Mouse (Mus musculus) splenic B cell, adult 2 months (primary cell): Measurements from ENCODE around the gene Cenpj.

Source experiments
- DNase-seq: peaks from one replicate; pipeline ENCODE4 v3.0.0-alpha.2; 2011; ENCODE audit warnings: low read depth, low spot score
- H3K27me3 ChIP-seq: 2 replicates; pipeline ENCODE4 v1.6.1; 2012; ENCODE audit warnings: mild to moderate bottlenecking, low read length, moderate library complexity, mixed read lengths; ENCODE audit not compliant: control insufficient read depth, poor library complexity, insufficient read depth, severe bottlenecking
- H3K36me3 ChIP-seq: 2 replicates; pipeline ENCODE4 v1.6.1; 2012; ENCODE audit warnings: mild to moderate bottlenecking, low read length, moderate library complexity, mixed read lengths; ENCODE audit not compliant: control insufficient read depth, poor library complexity, insufficient read depth, severe bottlenecking

Gene Cenpj

DNA sequence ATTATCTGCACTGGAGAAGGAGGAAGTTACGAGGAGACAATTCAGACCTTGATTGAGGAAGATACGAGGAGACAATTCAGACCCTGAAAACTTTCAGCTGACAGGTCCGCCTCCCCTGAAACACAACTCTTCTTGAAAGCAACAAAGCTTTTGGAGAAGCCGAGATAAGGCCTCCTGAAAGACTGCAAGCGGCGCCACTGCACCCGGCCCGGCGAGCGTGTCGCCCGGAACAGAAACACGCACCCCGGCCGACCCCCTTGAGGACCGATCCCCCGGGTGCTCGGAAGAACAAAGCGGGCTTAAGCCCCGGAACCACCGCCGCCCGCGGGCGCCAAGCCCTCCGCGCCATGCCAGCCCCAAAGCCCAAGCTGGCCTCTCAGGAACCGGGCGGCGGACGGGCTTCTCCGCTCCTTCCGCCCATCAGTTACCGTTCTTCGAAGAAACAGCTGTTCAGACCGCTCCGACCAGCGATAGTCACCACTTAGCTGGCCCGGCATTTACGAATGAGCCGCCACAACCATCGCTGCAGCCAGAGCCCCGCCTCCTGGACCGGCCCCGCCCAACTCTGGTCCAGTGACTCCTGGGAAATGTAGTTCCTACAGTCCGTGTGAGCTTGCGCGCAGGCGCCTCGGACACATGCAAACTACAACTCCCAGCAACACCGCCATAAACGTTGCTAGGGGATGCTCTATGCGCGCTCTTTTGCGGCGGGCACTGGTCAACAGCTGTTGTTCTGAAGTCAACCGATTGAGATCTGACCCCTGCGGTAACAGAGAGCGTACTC lies 3.7 kb downstream of the Cenpj start:
- no peaks in the 10 kb centered on the region for H3K36me3 ChIP-seq
- H3K27me3 ChIP-seq, result no peaks in the 10 kb centered on the region
- DNase-seq, result peak; percentile 97

DNA sequence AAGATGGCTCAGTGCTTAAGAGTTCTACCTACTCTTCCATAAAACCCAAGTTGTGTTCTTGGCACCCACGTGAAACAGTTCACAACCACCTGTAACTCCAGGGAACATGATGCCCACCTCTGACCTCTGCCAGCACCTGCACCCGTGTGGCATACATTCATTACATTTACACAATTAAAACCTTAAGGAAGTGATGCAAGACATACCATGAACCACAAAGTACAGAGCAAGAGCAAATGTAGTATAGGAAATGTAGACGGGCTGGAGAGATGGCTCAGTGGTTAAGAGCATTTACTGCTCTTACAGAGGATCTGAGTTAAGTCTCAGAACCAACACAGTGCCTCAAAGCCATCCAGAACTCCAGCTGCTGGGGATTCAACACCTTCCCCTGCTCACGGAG lies 6.2 kb downstream of the Cenpj start:
- Histone ChIP-seq H3K27me3 (no peaks in the 10 kb centered on the region), H3K36me3 (no peaks in the 10 kb centered on the region)
- no peak for DNase-seq

DNA sequence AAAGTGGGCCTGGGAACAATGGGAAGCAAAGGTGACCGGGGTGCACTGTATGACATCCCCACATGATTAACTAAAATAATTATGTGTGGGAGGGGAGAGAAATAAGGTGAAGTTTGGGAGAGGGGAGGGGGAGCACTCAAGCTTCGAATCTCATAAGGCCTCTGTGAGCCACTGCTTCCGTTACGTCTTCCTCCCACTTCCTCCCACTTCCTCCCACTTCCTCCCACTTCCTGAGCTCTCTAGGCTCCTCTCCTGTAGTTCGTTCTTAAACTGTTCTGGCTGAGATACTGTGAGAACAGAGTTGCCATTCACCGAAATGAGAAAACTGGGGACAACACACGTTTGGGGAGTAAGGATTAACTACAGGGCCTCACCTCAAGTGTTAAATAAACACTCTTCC lies 7.7 kb downstream of the Cenpj start:
- H3K36me3 ChIP-seq, result 0 out of 2 replicates have a peak, but pooled peaks cover 3% of the 10 kb centered on the region
- peak; percentile 12 for DNase-seq
- H3K27me3 ChIP-seq, result no peaks in the 10 kb centered on the region

DNA sequence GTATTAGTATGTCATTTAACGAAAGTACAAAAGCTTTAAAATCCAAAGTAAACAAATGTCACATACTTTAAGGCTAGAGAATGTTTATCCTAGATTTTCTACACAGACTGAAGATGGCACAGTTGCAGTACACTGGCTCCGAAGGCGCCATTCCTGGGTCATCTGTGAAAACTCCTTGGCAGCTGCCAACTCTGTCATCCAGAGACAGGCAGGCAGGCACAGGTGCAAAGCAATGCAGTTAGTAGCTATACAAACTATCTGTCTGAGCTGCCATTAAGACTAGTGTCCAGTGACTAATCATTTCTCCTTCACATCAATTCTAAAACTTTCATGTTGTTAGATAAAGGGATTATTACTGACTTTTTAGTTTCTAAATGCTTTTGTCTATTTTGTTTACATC lies 16.1 kb downstream of the Cenpj start:
- DNase-seq, result no peak
- no peaks in the 10 kb centered on the region for H3K27me3 ChIP-seq
- 0 out of 2 replicates have a peak, but pooled peaks cover 4% of the 10 kb centered on the region for H3K36me3 ChIP-seq

DNA sequence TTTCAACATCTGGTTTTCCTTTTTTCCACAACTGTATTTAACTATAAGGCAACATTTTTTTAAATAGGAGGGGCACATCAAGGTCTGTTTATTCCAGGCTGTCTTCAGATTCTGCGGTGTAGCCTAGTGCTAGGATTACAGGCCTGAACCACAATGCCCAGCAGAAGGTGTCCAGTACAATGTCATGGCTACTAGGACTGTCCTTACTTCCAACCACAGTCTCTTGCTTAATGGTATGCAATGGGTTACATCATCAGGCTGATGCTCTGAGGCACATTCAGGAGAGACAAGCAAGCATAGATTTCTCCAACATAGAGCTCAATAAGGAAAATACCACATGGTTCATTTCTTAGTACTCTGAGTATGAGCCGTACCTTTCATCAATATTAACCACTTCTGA lies 20.5 kb downstream of the Cenpj start:
- no peak for DNase-seq
- Histone ChIP-seq H3K27me3 (no peaks in the 10 kb centered on the region), H3K36me3 (peaks cover 4% of the 10 kb centered on the region; the same call in 1 of the 2 replicates)

DNA sequence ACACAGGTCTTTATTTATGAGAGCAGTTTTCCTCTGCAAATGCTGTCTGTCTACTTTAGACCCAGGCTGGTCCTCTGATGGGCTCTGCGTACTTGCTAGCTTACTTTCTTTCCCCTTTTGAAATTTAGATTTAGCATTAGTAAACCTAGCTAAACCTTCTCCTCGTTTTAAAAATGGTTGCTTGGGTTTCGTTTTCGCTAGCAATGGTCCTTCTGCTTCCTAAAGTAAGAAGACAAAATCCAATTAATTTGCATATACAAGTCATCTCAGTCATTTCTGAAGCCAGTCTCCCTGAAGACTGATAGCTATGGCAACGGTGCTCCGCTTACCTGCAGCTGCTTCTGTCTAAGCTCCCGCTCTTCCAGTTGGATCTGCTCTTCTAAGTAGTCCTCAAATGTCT lies 21.9 kb downstream of the Cenpj start:
- Histone ChIP-seq H3K36me3 (peaks cover 4% of the 10 kb centered on the region; the same call in 1 of the 2 replicates), H3K27me3 (no peaks in the 10 kb centered on the region)
- DNase-seq, result no peak

DNA sequence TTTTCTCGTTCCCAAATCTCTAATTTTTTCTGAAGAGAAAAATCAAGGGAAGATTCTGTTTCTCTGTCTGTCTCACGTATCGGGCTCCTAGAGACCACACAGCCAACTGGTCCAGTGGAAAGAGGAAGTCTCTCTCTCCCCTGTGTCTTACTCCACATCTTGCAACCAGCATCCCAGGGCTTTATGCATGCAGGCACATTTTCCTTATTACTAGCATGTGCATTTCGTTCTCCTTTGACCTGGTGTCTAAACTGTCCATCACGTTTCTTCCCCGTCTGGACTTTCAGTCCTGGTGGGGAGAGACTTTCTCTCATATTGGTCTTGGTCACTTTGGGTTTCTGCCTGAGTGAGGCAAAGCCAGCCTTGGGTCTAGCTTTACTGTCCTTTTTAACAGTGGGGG lies 22.3 kb downstream of the Cenpj start:
- no peaks in the 10 kb centered on the region for H3K27me3 ChIP-seq
- DNase-seq, result no peak

DNA sequence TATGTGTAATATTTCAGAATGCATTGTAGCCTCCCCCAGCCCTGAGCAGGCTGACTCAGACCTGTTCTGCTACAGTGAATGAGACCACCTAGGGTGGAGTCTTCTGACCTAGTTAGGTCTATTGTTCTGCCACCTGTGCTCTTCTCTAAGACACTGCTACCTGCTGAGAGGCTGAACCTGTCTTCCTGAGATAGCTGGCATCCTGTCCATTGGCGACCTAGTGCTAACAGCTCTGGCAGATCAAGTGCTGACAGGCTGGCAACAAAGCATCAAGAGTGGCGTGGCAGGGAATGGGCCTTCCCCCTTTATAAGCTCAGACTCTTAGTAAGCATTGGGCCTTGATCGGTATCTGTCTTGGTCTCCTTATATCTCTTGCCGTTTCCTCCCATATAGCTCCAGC lies 24.3 kb downstream of the Cenpj start:
- H3K27me3 ChIP-seq, result no peaks in the 10 kb centered on the region
- H3K36me3 ChIP-seq, result peaks cover 3% of the 10 kb centered on the region; the same call in 1 of the 2 replicates
- no peak for DNase-seq

More for the DNA sequence above, 22.3 kb downstream of the Cenpj start:
- peaks cover 4% of the 10 kb centered on the region; the same call in 1 of the 2 replicates for H3K36me3 ChIP-seq

DNA sequence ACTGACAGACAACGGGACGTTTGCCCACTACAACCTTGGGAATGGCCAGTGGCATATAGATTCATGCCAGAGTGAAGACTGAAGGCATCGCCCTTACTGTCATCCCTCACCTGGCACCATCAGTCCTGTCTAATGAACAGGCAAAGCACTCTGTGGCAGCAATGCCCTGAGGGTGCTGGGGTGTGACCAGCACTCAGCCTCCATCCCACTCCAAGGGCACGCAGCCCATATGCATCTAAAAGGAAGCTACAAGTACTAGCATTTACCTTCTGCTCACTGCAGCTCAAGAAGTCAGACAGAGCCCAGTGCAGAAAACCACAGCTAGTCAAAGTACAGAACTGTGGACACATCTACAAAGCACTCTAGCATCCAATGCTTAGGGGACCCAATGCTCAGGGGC lies 29.7 kb downstream of the Cenpj start:
- H3K36me3 ChIP-seq, result no peaks in the 10 kb centered on the region
- no peak for DNase-seq

DNA sequence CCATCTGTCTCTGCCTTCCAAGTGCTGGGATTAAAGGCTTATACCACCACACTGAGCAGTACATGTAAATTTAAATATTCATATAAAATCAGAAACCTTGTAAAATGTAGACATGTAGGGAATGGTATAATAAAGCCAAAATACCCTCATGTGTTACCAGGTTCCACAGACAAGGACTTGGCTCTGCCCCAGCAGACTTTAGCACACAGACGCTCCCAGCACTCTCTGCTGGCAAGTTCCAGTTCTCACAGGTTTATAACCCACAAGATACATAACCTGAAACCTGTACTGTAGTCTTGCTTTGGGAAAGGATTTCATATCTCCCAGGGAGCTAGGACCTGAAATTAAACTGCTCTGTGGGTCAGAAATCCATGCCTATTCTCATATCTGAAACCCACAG lies 30.3 kb downstream of the Cenpj start:
- no peak for DNase-seq
- H3K36me3 ChIP-seq, result no peaks in the 10 kb centered on the region
- no peaks in the 10 kb centered on the region for H3K27me3 ChIP-seq

More for the DNA sequence above, 29.7 kb downstream of the Cenpj start:
- no peaks in the 10 kb centered on the region for H3K27me3 ChIP-seq

DNA sequence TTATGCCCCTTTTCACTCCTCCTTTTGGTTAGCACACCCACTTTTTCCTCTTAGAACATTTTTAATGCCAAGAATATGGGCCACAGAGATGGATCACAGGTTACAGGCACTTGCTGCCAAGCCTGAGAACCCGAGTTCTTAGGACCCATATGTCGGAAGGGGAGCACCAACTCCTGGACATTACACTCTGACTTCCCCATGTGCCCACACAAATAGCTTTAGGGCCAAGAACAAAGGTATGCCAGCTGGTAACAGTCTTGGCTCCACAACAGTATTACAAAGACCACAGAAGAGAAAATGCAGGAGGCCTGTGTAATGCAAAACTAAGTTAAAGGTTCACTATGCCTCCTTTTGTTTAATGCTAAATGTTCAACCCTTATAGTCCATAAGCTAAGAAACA lies 44.4 kb downstream of the Cenpj start:
- peaks cover 8% of the 10 kb centered on the region for H3K36me3 ChIP-seq
- DNase-seq, result no peak
- no peaks in the 10 kb centered on the region for H3K27me3 ChIP-seq

DNA sequence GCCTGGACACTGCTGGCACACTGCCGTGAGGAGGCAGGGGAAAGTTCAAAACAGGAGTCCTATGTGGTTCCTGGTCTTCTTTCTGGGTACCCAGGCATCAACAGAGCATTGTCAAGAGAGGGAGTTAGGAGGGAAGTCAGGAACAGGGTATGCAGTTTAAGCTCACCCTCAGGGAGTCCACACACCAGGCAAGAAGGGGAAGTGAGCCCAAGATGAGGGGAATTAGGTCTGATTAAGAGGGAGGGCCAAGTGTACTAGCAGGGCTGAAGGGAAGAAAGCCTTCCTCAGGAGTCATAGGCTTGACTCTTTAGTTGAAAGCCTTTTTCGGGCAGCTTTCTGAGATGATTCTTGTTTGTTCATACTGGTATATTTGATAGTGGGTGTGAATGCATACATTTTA lies 60.5 kb downstream of the Cenpj start:
- Histone ChIP-seq H3K27me3 (no peaks in the 10 kb centered on the region), H3K36me3 (no peaks in the 10 kb centered on the region)
- DNase-seq, result peak; percentile 3

DNA sequence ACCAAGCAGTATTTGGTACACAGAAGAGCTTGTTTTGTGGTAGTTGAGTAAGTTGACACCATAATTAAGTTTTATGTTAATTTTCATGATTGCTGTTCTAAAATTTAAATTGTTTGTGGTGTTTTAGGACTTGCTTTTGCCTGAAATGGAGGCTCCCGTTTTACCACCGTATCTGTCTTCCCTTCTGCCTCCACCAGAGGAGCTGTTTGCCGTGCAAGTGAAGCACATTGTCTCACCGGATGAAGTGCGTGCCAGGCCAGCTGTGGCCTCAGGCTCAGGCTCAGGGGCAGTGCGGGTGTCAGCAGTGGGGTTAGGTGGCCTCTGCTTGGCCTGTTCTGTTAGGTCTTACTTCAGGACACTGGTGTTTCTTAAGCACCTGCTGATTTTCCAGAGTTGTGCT lies 63.1 kb downstream of the Cenpj start:
- Histone ChIP-seq H3K36me3 (no peaks in the 10 kb centered on the region), H3K27me3 (no peaks in the 10 kb centered on the region)
- peak; percentile 12 for DNase-seq

DNA sequence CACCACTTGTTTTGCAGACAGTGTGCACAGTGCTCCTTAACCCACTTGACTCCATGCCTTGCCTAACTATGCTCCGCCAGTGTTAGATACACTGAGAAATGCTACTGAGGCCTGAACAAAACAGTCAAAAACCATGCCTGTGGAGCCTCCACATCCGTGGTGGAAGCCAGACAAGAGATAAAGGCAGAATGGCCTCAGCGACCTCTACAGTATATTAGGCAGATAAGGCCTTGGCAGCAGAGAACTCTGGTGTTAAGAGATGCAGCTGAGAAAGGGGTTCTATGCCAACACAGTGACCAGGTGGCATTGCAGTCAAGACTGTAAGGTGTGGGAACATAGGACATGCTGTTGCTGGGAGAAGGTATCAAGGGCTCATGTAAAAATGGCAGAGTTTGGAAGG lies 68.5 kb downstream of the Cenpj start:
- H3K27me3 ChIP-seq, result no peaks in the 10 kb centered on the region
- DNase-seq, result no peak
- H3K36me3 ChIP-seq, result no peaks in the 10 kb centered on the region

DNA sequence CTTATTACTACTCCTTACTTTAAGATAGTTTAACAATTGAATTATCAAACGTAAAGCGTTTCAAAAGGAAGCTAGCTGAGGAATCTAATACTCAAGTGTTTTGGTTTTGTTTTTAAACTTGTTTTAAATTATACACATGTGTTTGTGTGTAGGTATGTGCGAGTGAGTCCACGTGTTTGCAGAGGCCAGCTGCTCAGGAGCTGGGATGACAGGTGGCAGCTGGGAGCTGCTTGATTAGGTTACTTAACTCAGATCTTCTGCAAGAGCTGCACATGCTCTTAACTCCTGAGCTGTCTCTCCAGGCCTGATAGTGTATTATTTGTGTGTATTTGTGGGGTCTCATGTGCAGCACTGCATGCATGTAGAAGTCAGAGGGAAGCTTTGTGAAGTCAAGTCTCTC lies 72.8 kb downstream of the Cenpj start:
- H3K36me3 ChIP-seq, result no peaks in the 10 kb centered on the region
- DNase-seq, result no peak
- H3K27me3 ChIP-seq, result no peaks in the 10 kb centered on the region

DNA sequence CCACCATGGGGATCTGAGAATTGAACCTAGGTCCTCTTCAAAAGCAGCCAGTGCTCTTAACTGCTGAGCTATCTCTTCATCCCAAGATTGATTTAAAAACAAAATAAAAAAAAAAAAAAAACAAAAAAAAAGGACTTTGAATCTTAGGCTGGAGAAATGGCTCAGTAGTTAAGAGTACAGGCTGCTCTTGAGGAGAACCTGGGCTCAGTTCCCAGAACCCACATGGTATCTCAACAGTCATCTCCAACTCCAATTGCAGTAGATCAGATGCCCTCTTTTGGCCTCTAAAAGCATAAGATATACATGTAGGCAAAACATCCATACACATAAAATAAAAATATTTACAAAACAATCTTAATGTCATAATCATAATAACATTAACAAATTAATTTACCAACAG lies 85.4 kb downstream of the Cenpj start:
- Histone ChIP-seq H3K27me3 (no peaks in the 10 kb centered on the region), H3K36me3 (no peaks in the 10 kb centered on the region)
- no peak for DNase-seq
